Mouse (Mus musculus) neural tube, embryonic 14.5 days (tissue): ENCODE measurements at regions not wholly inside any gene's neighbourhood (a gene's known extent, or its start where the extent isn't known, plus 50 kb on each side); places are given as distances from the start of the nearest gene placed in this dataset.

ENCODE experiments used
- ATAC-seq: fragments of 200-750 bp; cut with Nextera tagmentation; 2 replicates; pipeline ENCODE4 v1.8.0; 2017; ENCODE audit warnings: low read depth, mild to moderate bottlenecking, moderate TSS enrichment, moderate library complexity
- H3K27ac ChIP-seq: fragments of 300-500 bp; sonication (generic); 2 replicates; pipeline ENCODE4 v1.5.1; 2014; ENCODE audit warnings: low read depth, mild to moderate bottlenecking, control low read depth, low read length, moderate library complexity, mixed read lengths
- H3K27me3 ChIP-seq: fragments of 300-500 bp; sonication (generic); 2 replicates; pipeline ENCODE4 v1.6.1; 2014; ENCODE audit warnings: low read length; ENCODE audit not compliant: control insufficient read depth, insufficient read depth
- H3K36me3 ChIP-seq: fragments of 300-500 bp; sonication (generic); 2 replicates; pipeline ENCODE4 v1.6.1; 2014; ENCODE audit warnings: low read length, mixed read lengths; ENCODE audit not compliant: control insufficient read depth, insufficient read depth
- H3K4me1 ChIP-seq: fragments of 300-500 bp; sonication (generic); 2 replicates; pipeline ENCODE4 v1.6.1; 2014; ENCODE audit warnings: low read length; ENCODE audit not compliant: control insufficient read depth, insufficient read depth
- H3K4me2 ChIP-seq: fragments of 300-500 bp; sonication (generic); 2 replicates; pipeline ENCODE4 v1.6.1; 2014; ENCODE audit warnings: mild to moderate bottlenecking, low read depth, low read length, control low read depth
- H3K4me3 ChIP-seq: fragments of 300-500 bp; sonication (generic); 2 replicates; pipeline ENCODE4 v1.5.1; 2014; ENCODE audit warnings: low read depth, low read length, control low read depth, mixed read lengths
- H3K9ac ChIP-seq: fragments of 300-500 bp; sonication (generic); replicated peaks from 2 replicates; pipeline ENCODE4 v1.6.1; 2014; ENCODE audit warnings: low read depth, mild to moderate bottlenecking, control low read depth, low read length, mixed read lengths
- H3K9me3 ChIP-seq: fragments of 300-500 bp; sonication (generic); 2 replicates; pipeline ENCODE4 v1.6.1; 2016; ENCODE audit warnings: low read length; ENCODE audit not compliant: control insufficient read depth
- WGBS: fragments of 180-500 bp; shearing (Covaris S2); extraction: QIAGEN DNeasy Blood & Tissue Kit; methylation state at CpG from one replicate; pipeline ENCODE4 v1.1.7; 2014; 5-methylcytosine and 5-hydroxymethylcytosine counted together

DNA sequence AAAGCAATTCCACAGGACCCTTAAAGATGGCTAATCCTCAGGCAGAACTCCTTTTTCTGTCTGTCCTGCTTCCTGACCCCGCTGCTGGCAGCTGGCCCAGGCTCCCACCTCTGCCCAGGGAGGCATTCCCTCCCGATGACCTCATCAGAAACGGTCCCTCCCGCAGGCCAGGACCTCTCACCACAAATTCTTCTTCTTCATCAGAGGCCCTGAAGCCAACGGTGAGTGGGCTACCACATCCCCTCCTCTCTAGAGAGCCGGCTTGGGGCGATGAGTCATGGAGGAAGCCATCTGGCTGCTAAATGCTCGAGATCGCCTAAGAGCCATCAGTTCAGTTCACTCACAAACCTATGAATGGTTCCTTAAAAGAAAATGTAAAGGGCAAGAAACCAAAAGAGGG, 56.7 kb upstream of the Tpm1 start:
- Histone ChIP-seq H3K27ac (no peak overlapping the region), H3K9ac (no peak overlapping the region), H3K27me3 (no peaks in the 10 kb centered on the region), H3K4me2 (no peak overlapping the region), H3K9me3 (no peaks in the 10 kb centered on the region), H3K36me3 (no peaks in the 10 kb centered on the region), H3K4me3 (no peak overlapping the region), H3K4me1 (no peaks in the 10 kb centered on the region)
- WGBS = 35% methylated on average over 9 of the region's 9 CpGs
- no peak for ATAC-seq

GRCm38 (mm10) chr9:67105216-67105615, 56.0 kb upstream of the Tpm1 start:
- no peaks in the 10 kb centered on the region for H3K9me3 ChIP-seq
- no peaks in the 10 kb centered on the region for H3K27me3 ChIP-seq
- H3K27ac ChIP-seq = no peak overlapping the region
- no peaks in the 10 kb centered on the region for H3K36me3 ChIP-seq
- no peak for ATAC-seq
- no peak overlapping the region for H3K4me2 ChIP-seq
- WGBS = 88% methylated on average over 2 of the region's 2 CpGs
- H3K4me1 ChIP-seq = no peaks in the 10 kb centered on the region
- H3K9ac ChIP-seq = no peak overlapping the region
- H3K4me3 ChIP-seq = no peak overlapping the region

- no peak for ATAC-seq
- no peak overlapping the region for H3K9ac ChIP-seq
- WGBS = 81% methylated on average over 4 of the region's 4 CpGs
- no peaks in the 10 kb centered on the region for H3K4me1 ChIP-seq
- H3K27me3 ChIP-seq = no peaks in the 10 kb centered on the region
- no peaks in the 10 kb centered on the region for H3K9me3 ChIP-seq
- no peaks in the 10 kb centered on the region for H3K36me3 ChIP-seq
- H3K27ac ChIP-seq = no peak overlapping the region
- no peak overlapping the region for H3K4me3 ChIP-seq
- no peak overlapping the region for H3K4me2 ChIP-seq
Observed at GRCm38 (mm10) chr9:67104616-67105015, 55.4 kb upstream of the Tpm1 start.

GRCm38 (mm10) chr9:67102578-67102977, 53.4 kb upstream of the Tpm1 start:
- Histone ChIP-seq H3K9me3 (no peaks in the 10 kb centered on the region), H3K4me1 (no peaks in the 10 kb centered on the region), H3K36me3 (no peaks in the 10 kb centered on the region), H3K4me2 (no peak overlapping the region), H3K9ac (no peak overlapping the region), H3K27ac (no peak overlapping the region), H3K4me3 (no peak overlapping the region), H3K27me3 (no peaks in the 10 kb centered on the region)
- ATAC-seq = no peak
- 53% methylated on average over 6 of the region's 6 CpGs for WGBS

DNA sequence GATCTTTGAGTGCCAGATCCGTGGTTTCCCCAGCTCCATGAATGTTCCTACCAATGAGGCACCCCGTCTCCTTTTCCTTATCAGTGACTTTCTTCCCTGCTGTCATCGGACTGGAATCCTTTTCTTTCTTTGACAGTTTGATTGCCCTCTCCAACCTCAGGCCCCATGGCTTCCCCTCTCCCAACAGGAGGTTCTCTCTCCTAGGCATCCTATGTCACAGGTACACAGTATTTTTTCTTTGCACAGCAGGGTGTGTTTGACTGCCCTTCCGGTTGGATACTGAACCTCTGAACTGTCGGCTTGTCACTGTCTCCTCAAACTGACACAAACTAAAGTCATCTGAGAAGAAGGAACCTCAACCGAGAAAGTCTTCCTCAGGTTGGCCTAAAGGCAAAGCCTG, 50.3 kb upstream of the Tpm1 start:
- Histone ChIP-seq H3K9me3 (no peaks in the 10 kb centered on the region), H3K4me1 (no peaks in the 10 kb centered on the region), H3K9ac (no peak overlapping the region), H3K4me2 (no peak overlapping the region), H3K36me3 (no peaks in the 10 kb centered on the region), H3K27ac (no peak overlapping the region), H3K4me3 (no peak overlapping the region), H3K27me3 (no peaks in the 10 kb centered on the region)
- 56% methylated on average over 6 of the region's 6 CpGs for whole genome bisulfite sequencing
- no peak for ATAC-seq
